Mouse (Mus musculus): ENCODE measurements at regions not wholly inside any gene's neighbourhood (a gene's known extent, or its start where the extent isn't known, plus 50 kb on each side); places are given as distances from the start of the nearest gene placed in this dataset.
A peak's percentile ranks its signal among the peaks of the same experiment; 100 is the strongest.

GRCm38 (mm10) chr9:67165486-67165885 lies 116.3 kb upstream of the Tpm1 start:
- no peak for DNase-seq (ENCODE audit: low spot score in 2 of 2)

GRCm38 (mm10) chr9:67163746-67164145 lies 114.5 kb upstream of the Tpm1 start:
- DNase-seq (ENCODE audit: low spot score in 2 of 2), result no peak

- DNase-seq (ENCODE audit: low spot score in 2 of 2), result no peak
Observed at GRCm38 (mm10) chr9:67160785-67161455, 111.7 kb upstream of the Tpm1 start.

GRCm38 (mm10) chr9:67160350-67160749 lies 111.1 kb upstream of the Tpm1 start:
- no peak for DNase-seq (ENCODE audit: low spot score in 2 of 2)

- DNase-seq (ENCODE audit: low spot score in 2 of 2), result no peak
Observed at GRCm38 (mm10) chr9:67156590-67157259, 107.5 kb upstream of the Tpm1 start.

GRCm38 (mm10) chr9:67154062-67154461 lies 104.9 kb upstream of the Tpm1 start:
- no peak for DNase-seq (ENCODE audit: low spot score in 2 of 2)

GRCm38 (mm10) chr9:67153333-67153732 lies 104.1 kb upstream of the Tpm1 start:
- DNase-seq (ENCODE audit: low spot score in 2 of 2), result no peak

- DNase-seq (ENCODE audit: low spot score in 2 of 2), result no peak
Observed at GRCm38 (mm10) chr9:67147656-67148055, 98.5 kb upstream of the Tpm1 start.

GRCm38 (mm10) chr9:67145392-67145791 lies 96.2 kb upstream of the Tpm1 start:
- DNase-seq (ENCODE audit: low spot score in 2 of 2), result no peak

GRCm38 (mm10) chr9:67144511-67144910 lies 95.3 kb upstream of the Tpm1 start:
- no peak for DNase-seq (ENCODE audit: low spot score in 2 of 2)

GRCm38 (mm10) chr9:67140319-67140887 lies 91.2 kb upstream of the Tpm1 start:
- DNase-seq (ENCODE audit: low spot score in 2 of 2), result peak in 1 of 2 experiments; percentile 45

- peak in 1 of 2 experiments; percentile 35 for DNase-seq (ENCODE audit: low spot score in 2 of 2)
Observed at GRCm38 (mm10) chr9:67137681-67138080, 88.5 kb upstream of the Tpm1 start.

GRCm38 (mm10) chr9:67137141-67137540 lies 87.9 kb upstream of the Tpm1 start:
- DNase-seq (ENCODE audit: low spot score in 2 of 2), result no peak

- DNase-seq (ENCODE audit: low spot score in 2 of 2), result no peak
Observed at GRCm38 (mm10) chr9:67136166-67136565, 87.0 kb upstream of the Tpm1 start.

- no peak for DNase-seq (ENCODE audit: low spot score in 2 of 2)
Observed at GRCm38 (mm10) chr9:67134378-67134777, 85.2 kb upstream of the Tpm1 start.

GRCm38 (mm10) chr9:67132370-67132769 lies 83.2 kb upstream of the Tpm1 start:
- no peak for DNase-seq (ENCODE audit: low spot score in 2 of 2)

- DNase-seq (ENCODE audit: low spot score in 2 of 2), result no peak
Observed at GRCm38 (mm10) chr9:67130730-67131440, 81.7 kb upstream of the Tpm1 start.

- no peak for DNase-seq (ENCODE audit: low spot score in 2 of 2)
Observed at GRCm38 (mm10) chr9:67129891-67130290, 80.7 kb upstream of the Tpm1 start.

- no peak for DNase-seq (ENCODE audit: low spot score in 2 of 2)
Observed at GRCm38 (mm10) chr9:67129095-67129494, 79.9 kb upstream of the Tpm1 start.

- DNase-seq (ENCODE audit: low spot score in 2 of 2), result no peak
Observed at GRCm38 (mm10) chr9:67121691-67122090, 72.5 kb upstream of the Tpm1 start.

- DNase-seq (ENCODE audit: low spot score in 2 of 2), result no peak
Observed at GRCm38 (mm10) chr9:67118880-67119644, 69.9 kb upstream of the Tpm1 start.
